Mouse (Mus musculus) right cerebral cortex, postnatal 36 days (tissue): ENCODE data around the gene Bcas2.
"Not testable (repeated sequence)": the region's sequence is repeated elsewhere in the genome, so short reads cannot be mapped to it uniquely, and the experiment has no call there.

Source experiments
- DNase-seq, 2 experiments: peaks; one replicate each; pipeline ENCODE4 v3.0.0; 2022; ENCODE audit warnings: low spot score in 2 of 2, mixed read lengths in 1 of 2

The Bcas2 gene

GRCm38 (mm10) chr3:103171505-103172267 is at the start of gene Bcas2:
Bcas2 (plus strand) TSS chr3:103171655.
- DNase-seq: peak; percentile 97

GRCm38 (mm10) chr3:103123636-103124035 is 47.8 kb upstream of the Bcas2 start:
- no peak for DNase-seq

- no peak for DNase-seq
Measured at GRCm38 (mm10) chr3:103126138-103126537, 45.3 kb upstream of the Bcas2 start.

- DNase-seq: no peak
Measured at GRCm38 (mm10) chr3:103127177-103127576, 44.3 kb upstream of the Bcas2 start.

GRCm38 (mm10) chr3:103127721-103128120 is 43.7 kb upstream of the Bcas2 start:
- no peak for DNase-seq

- no peak for DNase-seq
Measured at GRCm38 (mm10) chr3:103128251-103128650, 43.2 kb upstream of the Bcas2 start.

GRCm38 (mm10) chr3:103129367-103130159 is 41.9 kb upstream of the Bcas2 start:
- no peak for DNase-seq

- DNase-seq: peak in 1 of 2 experiments; percentile 6
Measured at GRCm38 (mm10) chr3:103130236-103130751, 41.2 kb upstream of the Bcas2 start.

- DNase-seq: no peak
Measured at GRCm38 (mm10) chr3:103133098-103133497, 38.4 kb upstream of the Bcas2 start.

GRCm38 (mm10) chr3:103136414-103137077 is 34.9 kb upstream of the Bcas2 start:
- DNase-seq: no peak

- DNase-seq: no peak
Measured at GRCm38 (mm10) chr3:103139047-103139446, 32.4 kb upstream of the Bcas2 start.

GRCm38 (mm10) chr3:103140095-103140838 is 31.2 kb upstream of the Bcas2 start:
- DNase-seq: not testable (repeated sequence)

- no peak for DNase-seq
Measured at GRCm38 (mm10) chr3:103141287-103141686, 30.2 kb upstream of the Bcas2 start.

- no peak for DNase-seq
Measured at GRCm38 (mm10) chr3:103142366-103142765, 29.1 kb upstream of the Bcas2 start.

- DNase-seq: no peak
Measured at GRCm38 (mm10) chr3:103145336-103145735, 26.1 kb upstream of the Bcas2 start.

GRCm38 (mm10) chr3:103145791-103146190 is 25.7 kb upstream of the Bcas2 start:
- DNase-seq: no peak

GRCm38 (mm10) chr3:103146330-103147166 is 24.9 kb upstream of the Bcas2 start:
- DNase-seq: no peak

- no peak for DNase-seq
Measured at GRCm38 (mm10) chr3:103147775-103148174, 23.7 kb upstream of the Bcas2 start.

GRCm38 (mm10) chr3:103148941-103149340 is 22.5 kb upstream of the Bcas2 start:
- no peak for DNase-seq

- DNase-seq: no peak
Measured at GRCm38 (mm10) chr3:103153761-103154160, 17.7 kb upstream of the Bcas2 start.
